Mouse (Mus musculus) embryonic fibroblast, embryonic 13.5 days (primary cell): ENCODE results near the gene Dnm3. TPM values are rescaled to one million over a fixed set of nuclear protein-coding genes. Genes with fewer than 3 reads are reported as not detected.

Experiments
- H3K27ac ChIP-seq: 2 replicates; pipeline ENCODE4 v1.5.1; 2012; ENCODE audit warnings: low read length, control low read depth, inconsistent platforms; ENCODE audit not compliant: insufficient read depth
- H3K4me1 ChIP-seq: 2 replicates; pipeline ENCODE4 v1.6.1; 2011; ENCODE audit warnings: low read length; ENCODE audit not compliant: control insufficient read depth, insufficient read depth
- H3K4me3 ChIP-seq: 2 replicates; pipeline ENCODE4 v1.5.1; 2011; ENCODE audit warnings: mild to moderate bottlenecking, control low read depth, low read length; ENCODE audit not compliant: insufficient read depth
- CTCF ChIP-seq: IDR thresholded peaks from 2 replicates; pipeline ENCODE4 v1.5.1; 2011; ENCODE audit warnings: mild to moderate bottlenecking, control low read depth, low read length, moderate library complexity, borderline replicate concordance; ENCODE audit not compliant: insufficient read depth
- POLR2A ChIP-seq: IDR thresholded peaks from 2 replicates; pipeline ENCODE4 v1.6.1; 2011; ENCODE audit warnings: low read depth, mild to moderate bottlenecking, control low read depth, low read length, moderate library complexity
- polyA plus RNA-seq: library from polyadenylated mRNA; stranded (reverse); fragments of >200 nt; gene quantifications from 2 replicates; pipeline ENCODE4 v1.2.4, GENCODE M21; 2011; ENCODE audit warnings: low read depth; ENCODE audit not compliant: missing spikeins, insufficient read length

The Dnm3 gene
- polyA plus RNA-seq, 1 experiment: 11.7 TPM

DNA sequence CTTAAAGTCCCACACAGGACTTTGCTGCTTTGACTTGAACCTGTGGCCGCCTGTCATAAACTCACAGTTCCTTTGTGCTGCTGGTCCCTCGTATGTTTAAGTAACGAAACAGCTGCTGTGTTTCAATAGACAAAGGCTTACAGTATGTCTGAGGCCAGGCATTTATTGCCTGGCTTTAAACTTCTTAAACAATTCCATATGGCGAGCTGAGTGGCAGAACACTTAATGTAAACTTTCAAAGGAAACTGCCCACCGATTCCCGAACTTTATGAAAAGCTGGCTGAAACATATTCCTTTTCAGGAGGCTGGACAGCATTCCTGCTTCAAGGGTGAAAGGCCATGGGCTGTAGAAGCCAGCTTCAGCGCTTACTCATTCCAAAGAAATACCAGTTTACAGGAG lies 460.9 kb downstream of the Dnm3 start:
- H3K4me3 ChIP-seq: no peak overlapping the region
- peaks cover 40% of the 10 kb centered on the region for H3K4me1 ChIP-seq
- TF ChIP-seq CTCF (no peak), POLR2A (peak; percentile 27; the same call in 1 of the 2 replicates)
- H3K27ac ChIP-seq: peak overlapping the region; percentile 100

DNA sequence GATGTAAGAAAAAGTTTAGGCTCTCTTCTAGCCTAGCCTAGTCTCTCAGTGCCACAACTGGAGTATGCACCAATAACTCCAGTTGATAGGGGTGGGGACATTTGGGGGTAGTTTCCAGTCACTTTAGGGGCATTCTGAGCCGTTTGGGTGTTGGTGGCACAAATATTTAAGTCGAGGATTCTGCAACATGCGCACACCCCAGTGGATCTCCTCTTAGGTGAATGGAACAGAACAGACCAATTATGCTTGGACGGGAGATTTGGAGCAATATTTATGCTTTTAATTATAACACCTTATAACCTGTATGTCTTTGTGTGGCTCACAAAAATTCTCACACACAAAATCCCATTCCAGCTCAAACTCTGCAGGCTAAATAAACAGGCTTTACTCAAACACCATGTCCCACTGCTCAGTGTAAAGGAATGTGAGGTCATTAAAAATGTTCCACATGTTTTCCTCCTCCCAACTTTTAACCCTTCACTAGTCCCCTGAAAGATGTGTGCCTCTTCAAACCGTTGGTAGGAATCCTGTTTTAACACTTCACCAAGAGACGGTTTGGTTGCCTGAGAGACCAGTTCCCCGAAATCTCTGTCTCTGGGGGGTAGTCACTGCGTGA lies 462.5 kb downstream of the Dnm3 start:
- no peak for TF ChIP-seq CTCF
- TF ChIP-seq POLR2A: no peak
- H3K27ac ChIP-seq: peak overlapping the region; percentile 100
- H3K4me3 ChIP-seq: no peak overlapping the region
- H3K4me1 ChIP-seq: peaks cover 36% of the 10 kb centered on the region

DNA sequence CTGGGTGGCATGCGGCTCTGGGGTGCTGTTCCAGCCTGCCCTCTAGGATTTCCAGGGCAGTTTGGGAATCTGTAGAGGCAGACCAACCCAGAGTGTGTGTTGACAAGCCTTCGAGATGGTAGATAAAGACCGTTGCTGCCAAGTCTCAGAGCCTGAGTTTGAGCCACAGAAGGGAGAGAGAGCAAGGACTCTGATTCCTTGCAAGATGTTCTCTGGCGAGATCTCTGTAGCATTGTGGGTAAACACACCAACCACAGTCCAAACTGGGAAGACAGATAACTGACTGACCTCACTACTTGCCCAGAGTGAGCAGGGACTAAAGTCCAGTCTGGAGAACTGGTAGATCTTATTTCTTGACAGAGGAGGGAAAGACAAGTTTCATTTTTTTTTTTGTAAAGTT lies 464.3 kb downstream of the Dnm3 start:
- no peak for TF ChIP-seq POLR2A
- no peak for TF ChIP-seq CTCF
- peaks cover 37% of the 10 kb centered on the region for H3K4me1 ChIP-seq

DNA sequence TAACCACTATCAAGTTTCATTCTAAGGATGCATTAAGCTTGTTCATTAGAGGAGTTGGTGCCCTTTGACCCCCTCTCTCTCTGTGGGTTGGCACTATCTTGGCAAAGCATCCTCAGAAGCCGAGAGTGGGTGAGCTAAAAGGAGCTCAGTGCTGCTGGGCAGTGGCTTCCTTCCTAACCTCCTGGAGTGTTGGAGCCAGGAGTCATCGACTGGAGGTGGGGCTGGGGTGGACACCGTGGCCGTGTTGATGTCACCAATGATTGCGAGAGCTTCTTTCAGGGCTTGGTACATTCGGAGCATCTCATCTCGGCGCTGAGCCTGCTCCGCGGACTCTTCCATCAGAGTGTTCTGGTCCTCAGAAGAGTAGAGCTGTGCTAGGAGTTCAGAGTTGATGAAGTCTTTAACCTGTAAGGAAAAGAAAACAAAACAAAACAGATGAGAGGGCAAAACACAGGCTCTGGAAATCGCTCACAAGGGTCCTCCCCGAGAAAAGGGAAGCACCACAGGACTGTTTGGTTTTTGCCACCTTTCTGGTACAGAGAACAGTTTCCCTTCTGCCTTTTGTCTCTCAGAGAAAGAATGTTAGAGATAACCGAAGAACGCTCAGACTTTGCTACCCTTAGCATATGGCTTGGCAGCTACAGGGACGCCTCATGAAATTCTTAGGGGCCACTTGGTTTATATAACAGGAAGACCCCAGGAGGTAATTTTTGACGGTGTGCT lies 466.1 kb downstream of the Dnm3 start:
- TF ChIP-seq POLR2A (no peak), CTCF (no peak)
- Histone ChIP-seq H3K4me3 (no peak overlapping the region), H3K4me1 (peaks cover 30% of the 10 kb centered on the region), H3K27ac (no peak overlapping the region)

More for the DNA sequence above, 464.3 kb downstream of the Dnm3 start:
- peak overlapping the region; percentile 76 for H3K27ac ChIP-seq
- no peak overlapping the region for H3K4me3 ChIP-seq

DNA sequence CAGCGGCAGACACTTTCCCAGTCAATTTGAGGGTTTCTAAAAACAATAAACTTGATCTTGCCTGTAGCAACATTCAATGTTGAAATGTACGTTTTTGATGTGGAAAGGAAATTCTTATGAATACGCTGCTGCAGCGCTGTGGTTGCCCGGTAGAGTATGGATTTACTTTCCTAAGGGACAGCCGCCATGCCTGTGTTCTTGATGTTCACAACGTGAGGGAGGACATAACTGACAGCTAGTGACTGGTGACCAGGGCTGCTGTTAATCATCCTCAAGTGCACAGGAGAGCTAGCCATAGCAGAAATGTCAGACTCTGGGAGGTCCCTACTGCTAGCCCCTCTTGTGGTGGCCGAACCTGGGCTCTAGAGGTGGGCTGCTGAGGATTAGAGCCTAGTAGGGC lies 468.7 kb downstream of the Dnm3 start:
- peaks cover 23% of the 10 kb centered on the region for H3K4me1 ChIP-seq
- no peak overlapping the region for H3K4me3 ChIP-seq
- H3K27ac ChIP-seq: peak overlapping the region; percentile 99
- TF ChIP-seq POLR2A: peak; percentile 12; the same call in 1 of the 2 replicates
- TF ChIP-seq CTCF: no peak

DNA sequence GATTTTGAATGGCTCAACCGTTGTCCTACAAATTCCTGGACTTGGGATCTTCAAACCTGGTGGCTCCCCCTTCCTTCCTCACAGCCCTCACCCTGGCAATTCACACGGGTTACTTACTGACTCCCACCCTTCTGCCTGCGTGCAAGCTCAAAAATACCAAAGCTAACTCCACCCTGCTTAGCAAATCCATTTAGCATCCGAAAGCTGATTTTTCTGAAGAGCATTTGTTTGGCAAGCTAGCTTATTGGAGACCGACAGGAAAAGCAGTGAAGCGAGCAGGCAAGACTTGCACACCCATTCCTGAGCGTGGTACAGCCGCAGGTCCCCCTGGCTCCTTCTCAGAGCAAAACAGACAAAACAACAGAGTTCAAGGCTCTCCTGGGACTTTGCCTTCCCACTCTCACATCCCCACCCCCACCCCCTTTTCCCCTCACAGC lies 469.2 kb downstream of the Dnm3 start:
- Histone ChIP-seq H3K4me1 (peaks cover 22% of the 10 kb centered on the region), H3K4me3 (no peak overlapping the region), H3K27ac (peak overlapping the region; percentile 99)
- TF ChIP-seq CTCF (no peak), POLR2A (peak; percentile 55)

DNA sequence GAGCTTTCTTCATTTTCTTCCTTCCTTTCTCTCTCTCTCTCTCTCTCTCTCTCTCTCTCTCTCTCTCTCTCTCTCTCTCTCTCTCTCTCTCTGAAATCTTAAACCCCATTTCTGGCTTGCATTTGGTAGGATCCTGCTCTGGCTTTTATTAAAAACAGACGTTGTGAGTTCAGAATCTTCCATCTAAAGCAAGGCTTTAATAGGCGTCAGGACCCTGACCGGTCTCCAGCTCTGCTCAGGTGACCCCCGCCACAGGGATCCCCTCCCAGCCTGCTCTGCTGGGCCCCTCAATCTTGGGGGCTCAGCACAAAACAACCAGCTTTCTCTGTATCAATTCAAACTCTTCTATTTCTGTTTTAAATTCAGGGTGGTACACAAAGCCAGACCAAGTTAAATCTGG lies 469.6 kb downstream of the Dnm3 start:
- Histone ChIP-seq H3K4me3 (no peak overlapping the region), H3K4me1 (peaks cover 21% of the 10 kb centered on the region), H3K27ac (peak overlapping the region; percentile 99)
- TF ChIP-seq CTCF: no peak
- no peak for TF ChIP-seq POLR2A

DNA sequence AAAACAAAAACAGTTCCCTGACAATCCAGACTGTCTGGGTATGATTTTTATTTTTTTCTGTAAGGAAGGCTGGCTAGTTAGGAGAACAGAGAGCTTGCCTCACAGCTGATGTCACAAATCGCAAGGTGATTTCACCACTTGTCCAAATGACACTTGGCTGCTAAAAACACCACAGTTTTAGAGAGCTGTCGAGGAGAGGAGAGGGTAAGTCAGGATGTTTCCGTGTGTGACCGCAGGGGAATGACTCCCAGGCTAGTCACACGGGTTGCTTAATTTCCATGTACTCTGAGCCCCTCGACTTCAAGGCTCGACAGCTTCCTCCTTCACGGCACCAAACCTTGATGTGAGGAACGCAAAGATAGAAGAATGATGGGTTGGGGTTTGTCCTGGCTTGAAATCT lies 471.7 kb downstream of the Dnm3 start:
- Histone ChIP-seq H3K4me3 (no peak overlapping the region), H3K4me1 (peaks cover 24% of the 10 kb centered on the region), H3K27ac (peak overlapping the region; percentile 99)
- peak; percentile 42; the same call in 1 of the 2 replicates for TF ChIP-seq POLR2A
- no peak for TF ChIP-seq CTCF

DNA sequence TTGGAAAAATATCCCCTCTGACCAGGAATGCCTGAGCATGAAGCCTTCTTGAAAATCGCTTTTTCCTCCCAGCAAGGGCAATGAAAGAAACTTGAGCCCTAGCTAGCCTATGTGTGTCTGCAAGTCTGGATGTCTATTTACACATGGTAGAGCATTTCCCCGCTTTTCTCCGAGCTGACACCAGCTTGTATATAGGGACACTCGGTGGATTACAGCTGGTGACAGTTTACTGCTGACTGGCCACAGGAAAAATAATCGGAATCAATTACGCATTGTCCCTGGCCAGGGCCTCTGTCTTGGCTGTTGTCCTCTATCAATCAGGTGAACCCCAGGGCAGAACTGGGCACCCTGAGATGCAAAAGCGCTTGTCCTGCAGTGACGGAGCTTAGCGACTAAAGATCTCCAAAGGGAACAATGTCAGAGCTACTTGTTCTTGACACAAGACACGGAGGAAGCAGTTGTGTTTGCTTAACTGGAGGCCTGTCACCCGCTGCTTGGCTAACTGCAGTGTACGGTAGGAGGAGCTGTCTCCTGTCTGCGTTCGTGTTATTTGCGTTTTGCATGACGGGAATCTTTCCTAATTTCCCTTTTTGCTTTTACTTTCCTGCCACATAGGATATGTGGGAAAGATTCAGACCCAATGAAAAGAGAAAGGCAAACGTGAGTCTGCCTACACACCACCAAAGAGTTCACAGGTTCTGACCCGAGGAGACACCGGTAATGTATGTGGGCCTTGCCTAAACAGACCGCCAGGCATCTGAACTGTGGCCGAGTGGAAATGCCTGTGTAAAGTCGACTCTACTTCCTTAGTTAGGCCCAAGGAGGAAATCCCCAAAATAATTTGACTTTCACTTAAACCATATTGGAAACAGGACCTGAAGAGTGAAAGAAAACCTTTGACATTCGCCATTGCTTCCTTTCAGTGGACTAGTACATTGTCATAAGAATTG lies 472.7 kb downstream of the Dnm3 start:
- TF ChIP-seq CTCF (peak; percentile 69; the same call in 1 of the 2 replicates), POLR2A (peak; percentile 31; the same call in 1 of the 2 replicates)
- H3K27ac ChIP-seq: peak overlapping the region; percentile 99
- no peak overlapping the region for H3K4me3 ChIP-seq
- H3K4me1 ChIP-seq: peaks cover 32% of the 10 kb centered on the region
